Mouse (Mus musculus) kidney, adult 2 months (tissue): Measurements from ENCODE around the gene Xpo4.

Experiments used
- CTCF ChIP-seq: fragments of 200-500 bp; conservative IDR thresholded peaks from 2 replicates; pipeline ENCODE4 v1.5.1; 2011; ENCODE audit warnings: low read depth, mild to moderate bottlenecking, control low read depth, low read length, moderate library complexity, mixed read lengths; ENCODE audit not compliant: insufficient read depth, insufficient read length
- POLR2A ChIP-seq: fragments of 200-500 bp; IDR thresholded peaks from one replicate; pipeline ENCODE4 v1.6.1; 2011; ENCODE audit warnings: low read depth, low read length, control low read depth

DNA sequence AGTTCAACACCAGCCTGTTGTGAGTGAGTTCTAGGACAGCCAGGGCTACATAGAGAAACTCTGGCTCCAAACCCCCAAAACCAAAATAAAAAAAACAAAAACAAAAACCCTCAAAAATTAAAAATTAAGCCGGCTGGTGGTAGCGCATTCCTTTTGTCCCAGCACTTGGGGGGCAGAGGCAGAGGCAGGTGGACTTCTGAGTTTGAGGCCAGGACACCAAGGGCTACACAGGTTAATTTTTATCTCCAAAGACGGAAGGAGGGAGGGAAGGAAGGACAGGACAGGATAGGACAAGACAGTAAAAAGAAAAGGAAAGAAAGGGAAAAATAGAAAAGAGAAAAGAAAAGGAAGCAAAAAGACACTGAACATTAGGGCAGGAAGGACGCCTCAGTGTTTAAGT, 17.5 kb upstream of the Xpo4 start:
- TF ChIP-seq CTCF (no peak), POLR2A (no peak)
